ENCODE assay signal across 20 mouse cellular contexts in the genomic region with DNA sequence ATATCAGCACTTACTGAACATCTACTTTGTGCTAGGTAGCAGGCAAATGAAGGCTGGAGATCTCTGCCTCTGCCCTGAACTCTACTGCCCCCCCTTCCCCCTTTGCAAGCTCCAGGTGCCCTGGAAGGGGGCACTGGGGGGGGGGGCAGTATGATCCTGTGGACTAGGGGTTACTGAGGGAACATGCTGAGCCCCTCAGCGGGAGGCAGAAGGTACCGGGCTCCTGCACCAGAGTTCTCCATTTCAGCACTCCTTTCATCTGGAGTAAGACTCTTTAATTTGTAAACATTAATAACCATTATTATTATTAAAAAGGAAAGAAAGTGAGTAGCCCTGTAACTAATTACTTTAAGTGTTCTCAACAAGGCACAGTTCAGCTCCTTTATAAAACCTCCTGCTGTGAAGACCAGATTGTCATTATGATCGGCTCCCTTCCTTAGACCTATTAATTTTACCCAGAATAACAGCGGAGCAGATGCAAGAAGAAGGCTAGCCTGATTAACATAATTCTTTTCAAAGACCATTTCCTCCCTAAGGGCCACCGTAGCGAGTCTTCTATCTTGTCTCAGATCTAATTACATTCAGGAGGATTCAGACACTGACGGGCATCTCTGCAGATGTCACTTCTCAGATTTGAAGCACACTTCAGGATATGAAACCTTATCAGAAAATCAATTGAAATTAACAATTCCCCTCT. TPM values are rescaled to one million over a fixed set of nuclear protein-coding genes. Genes with fewer than 3 reads are reported as not detected.
DNase-seq lines count a peak whose midpoint lies in the region; ATAC-seq and TF ChIP-seq lines count a peak whose summit lies in the region.
"Had no signal": no experiment of that assay in that cellular context is flagged by ENCODE, and none has a peak within 500 bp of the region (broad histone marks: within the 10 kb centered on the region; RNA-seq: fewer than 3 reads in every experiment).

No protein-coding gene starts in this region.

- peaks cover 19% of the 10 kb centered on the region for H3K4me1 ChIP-seq in forebrain, embryonic 12.5 days
- 0 out of 2 replicates have a peak, but pooled peaks cover 8% of the 10 kb centered on the region for H3K4me1 ChIP-seq in forebrain, postnatal 0 days (ENCODE audit: insufficient read depth)
- peaks cover 40% of the 10 kb centered on the region for H3K4me1 ChIP-seq in hindbrain, embryonic 13.5 days (replicated peaks)
- peaks cover 15% of the 10 kb centered on the region for H3K4me1 ChIP-seq in midbrain, embryonic 14.5 days (ENCODE audit: control insufficient read depth, insufficient read depth, low read length)
- H3K4me1 ChIP-seq: stomach, embryonic 15.5 days had no signal

- no peak for TF ChIP-seq CTCF in forebrain, postnatal 0 days (IDR thresholded peaks at IDR 0.05; ENCODE audit: low read depth)

- ATAC-seq in forebrain, embryonic 12.5 days (ENCODE audit: low FRiP score) = peak; percentile 68
- ATAC-seq in forebrain, postnatal 0 days = no peak; the same call in 1 of the 2 replicates
- peak; percentile 63; the same call in 1 of the 2 replicates for ATAC-seq in hindbrain, embryonic 13.5 days (ENCODE audit: low FRiP score)
- peak; percentile 62; the same call in 1 of the 2 replicates for ATAC-seq in midbrain, embryonic 14.5 days (ENCODE audit: low FRiP score, low TSS enrichment)

- H3K9ac ChIP-seq in forebrain, embryonic 12.5 days = no peak overlapping the region
- no peak overlapping the region for H3K9ac ChIP-seq in forebrain, postnatal 0 days
- H3K9ac ChIP-seq in hindbrain, embryonic 13.5 days = no peak overlapping the region
- no peak overlapping the region for H3K9ac ChIP-seq in midbrain, embryonic 14.5 days (replicated peaks; ENCODE audit: low read length)
- H3K9ac ChIP-seq: embryonic facial prominence, embryonic 12.5 days; heart, embryonic 12.5 days; limb, embryonic 13.5 days; liver, embryonic 14.5 days; stomach, embryonic 15.5 days had no signal

- 8% methylated on average over 7 of the region's 7 CpGs for WGBS in forebrain, embryonic 12.5 days
- WGBS in forebrain, postnatal 0 days = 11% methylated on average over 7 of the region's 7 CpGs
- WGBS in hindbrain, embryonic 13.5 days = 19% methylated on average over 7 of the region's 7 CpGs
- WGBS in midbrain, embryonic 14.5 days = 6% methylated on average over 7 of the region's 7 CpGs

- H3K9me3 ChIP-seq in forebrain, embryonic 12.5 days = no peaks in the 10 kb centered on the region
- no peaks in the 10 kb centered on the region for H3K9me3 ChIP-seq in forebrain, postnatal 0 days (ENCODE audit: low read length)
- H3K9me3 ChIP-seq in hindbrain, embryonic 13.5 days = no peaks in the 10 kb centered on the region
- no peaks in the 10 kb centered on the region for H3K9me3 ChIP-seq in midbrain, embryonic 14.5 days (ENCODE audit: control insufficient read depth, low read length)
- H3K9me3 ChIP-seq: embryonic facial prominence, embryonic 12.5 days; heart, embryonic 12.5 days; limb, embryonic 13.5 days; stomach, embryonic 15.5 days had no signal

- H3K36me3 ChIP-seq in forebrain, embryonic 12.5 days (replicated peaks) = no peaks in the 10 kb centered on the region
- H3K36me3 ChIP-seq in forebrain, postnatal 0 days (ENCODE audit: insufficient read depth) = no peaks in the 10 kb centered on the region
- H3K36me3 ChIP-seq in hindbrain, embryonic 13.5 days = no peaks in the 10 kb centered on the region
- H3K36me3 ChIP-seq in midbrain, embryonic 14.5 days (ENCODE audit: control insufficient read depth, insufficient read depth, low read length) = no peaks in the 10 kb centered on the region
- H3K36me3 ChIP-seq: embryonic facial prominence, embryonic 12.5 days; heart, embryonic 12.5 days; limb, embryonic 13.5 days; stomach, embryonic 15.5 days had no signal

- H3K27me3 ChIP-seq in forebrain, embryonic 12.5 days = peaks cover 25% of the 10 kb centered on the region
- H3K27me3 ChIP-seq in forebrain, postnatal 0 days (ENCODE audit: insufficient read depth, low read length) = no peaks in the 10 kb centered on the region
- H3K27me3 ChIP-seq in hindbrain, embryonic 13.5 days = no peaks in the 10 kb centered on the region
- H3K27me3 ChIP-seq in midbrain, embryonic 14.5 days (ENCODE audit: control insufficient read depth, insufficient read depth, low read length) = no peaks in the 10 kb centered on the region
- H3K27me3 ChIP-seq: embryonic facial prominence, embryonic 12.5 days; heart, embryonic 12.5 days; limb, embryonic 13.5 days; stomach, embryonic 15.5 days had no signal

- DNase-seq in forebrain, postnatal 0 days = no peak
- DNase-seq in MN1 (ENCODE audit: low spot score) = peak; percentile 33
- DNase-seq in midbrain, embryonic 14.5 days = peak; percentile 82
- no peak for DNase-seq in cerebellum, adult 11 months
- DNase-seq in spleen, postnatal 14 days (ENCODE audit: low spot score in 2 of 2) = no peak
- DNase-seq in layer of hippocampus, postnatal 25 days (ENCODE audit: extremely low spot score in 1 of 2, low spot score in 1 of 2) = no peak
- DNase-seq: adrenal gland, postnatal 14 days; cerebellum, adult 9-11 months; kidney, adult 11 months; right cerebral cortex, adult 18-20 months; spleen, adult 18-20 months; thymus, adult 2 months had no signal

- H3K27ac ChIP-seq in forebrain, embryonic 12.5 days = peak overlapping the region; percentile 31; the same call in 1 of the 2 replicates
- no peak overlapping the region for H3K27ac ChIP-seq in forebrain, postnatal 0 days (ENCODE audit: low read depth, low read length)
- H3K27ac ChIP-seq in hindbrain, embryonic 13.5 days = peak overlapping the region; percentile 78
- H3K27ac ChIP-seq in midbrain, embryonic 14.5 days (replicated peaks; ENCODE audit: low read depth, low read length) = peak overlapping the region; percentile 43
- H3K27ac ChIP-seq: embryonic facial prominence, embryonic 12.5 days; kidney, postnatal 0 days; limb, embryonic 13.5 days; liver, embryonic 14.5 days; stomach, embryonic 15.5 days had no signal

- H3K4me2 ChIP-seq in forebrain, embryonic 12.5 days = no peak overlapping the region
- no peak overlapping the region for H3K4me2 ChIP-seq in forebrain, postnatal 0 days (ENCODE audit: low read depth)
- no peak overlapping the region for H3K4me2 ChIP-seq in hindbrain, embryonic 13.5 days
- no peak overlapping the region for H3K4me2 ChIP-seq in midbrain, embryonic 14.5 days (ENCODE audit: low read length)
- H3K4me2 ChIP-seq: embryonic facial prominence, embryonic 12.5 days; heart, embryonic 12.5 days; limb, embryonic 13.5 days; stomach, embryonic 15.5 days had no signal

- no peak overlapping the region for H3K4me3 ChIP-seq in forebrain, embryonic 12.5 days (replicated peaks)
- H3K4me3 ChIP-seq in forebrain, postnatal 0 days (ENCODE audit: low read depth, low read length) = no peak overlapping the region
- no peak overlapping the region for H3K4me3 ChIP-seq in hindbrain, embryonic 13.5 days
- no peak overlapping the region for H3K4me3 ChIP-seq in midbrain, embryonic 14.5 days (replicated peaks; ENCODE audit: low read depth, low read length)
- H3K4me3 ChIP-seq: embryonic facial prominence, embryonic 12.5 days; heart, embryonic 12.5 days; limb, embryonic 13.5 days; stomach, embryonic 15.5 days had no signal

RNA-seq across cellular contexts. Expression of a gene that starts 21.0 kb away (rescaled TPM):
- 6.5 and 7.5 TPM in 2 replicates for polyA plus RNA-seq in forebrain, embryonic 12.5 days (2016; fragmentation: Nextera tagmentation; extraction: Ambion mirVana)
- 11.6 and 20.2 TPM in 2 replicates for total RNA-seq in forebrain, postnatal 0 days (2014; rRNA removed)
- 5.8 and 8.3 TPM in 2 replicates for polyA plus RNA-seq in forebrain, postnatal 0 days (2015; fragmentation: Nextera tagmentation; extraction: Ambion mirVana)
- 7.3 and 7.7 TPM in 2 replicates for polyA plus RNA-seq in hindbrain, embryonic 13.5 days (2015; fragmentation: Nextera tagmentation; extraction: Ambion mirVana)
- polyA plus RNA-seq in midbrain, embryonic 14.5 days (2014; fragmentation: Nextera tagmentation; extraction: Ambion mirVana) = 5.8 and 8.0 TPM in 2 replicates
- 10 to 100 TPM in 1 of 2 experiments, 1 to 10 TPM in 1; 9.1 to 11.2 TPM for total RNA-seq in layer of hippocampus, postnatal 25 days (2021)

Comparison
In these comparisons a context has a peak if more than half of its experiments do, and no peak if none do; other contexts are left out.
1. DNase-seq: peak in MN1 (single experiment) and midbrain, embryonic 14.5 days (single experiment); none in forebrain, postnatal 0 days (single experiment), cerebellum, adult 11 months (single experiment), spleen, postnatal 14 days (0 of 2) and layer of hippocampus, postnatal 25 days (0 of 2).